Mouse (Mus musculus): ENCODE data around the gene Trdmt1.

DNA sequence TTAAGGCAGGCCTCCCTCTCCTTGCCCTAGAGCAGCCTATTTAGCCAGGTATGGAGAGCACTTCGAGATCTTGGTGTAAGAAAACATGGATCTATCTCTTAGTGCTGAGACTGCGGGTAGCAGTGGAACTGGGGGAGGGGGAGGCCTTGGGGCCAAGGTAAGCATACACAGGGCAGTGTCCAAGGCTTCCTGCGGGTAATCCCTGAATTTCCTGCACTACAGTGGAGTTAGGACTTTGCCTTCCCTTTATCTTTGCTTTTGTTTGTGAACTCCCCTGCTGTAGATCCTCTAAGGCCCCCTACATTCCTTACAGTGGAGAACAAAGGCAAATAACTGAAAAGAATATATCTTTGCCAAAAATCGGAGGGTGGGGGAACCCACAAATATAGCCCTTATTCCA is 29.5 kb downstream of the Trdmt1 start:
- TF ChIP-seq POLR2A (IDR thresholded peaks at IDR 0.05; ENCODE audit: control insufficient read depth, extremely low read depth, insufficient read depth, low read length, poor library complexity), result no peak
- no peak for TF ChIP-seq CTCF (IDR thresholded peaks at IDR 0.05; ENCODE audit: borderline replicate concordance, control insufficient read depth, extremely low read depth, insufficient read depth, low read length, poor library complexity)
